Mouse (Mus musculus): ENCODE results near the gene Cabp4. TPM values are rescaled to one million over a fixed set of nuclear protein-coding genes. Genes with fewer than 3 reads are reported as not detected.

Gene Cabp4
- total and polyA plus RNA-seq, 3 experiments, result 0.21 TPM; not detected in 2

GRCm38 (mm10) chr19:4112063-4112960 is 31.5 kb downstream of the Cabp4 start:
- Histone ChIP-seq H3K36me3 (ENCODE audit: control insufficient read depth, insufficient read depth, low read length) (no peaks in the 10 kb centered on the region), H3K27ac (no peak overlapping the region; the same call in 1 of the 2 replicates), H3K79me2 (replicated peaks; ENCODE audit: control insufficient read depth, insufficient read depth, low read length) (no peaks in the 10 kb centered on the region), H3K9ac (ENCODE audit: low read depth, low read length) (no peak overlapping the region), H3K27me3 (ENCODE audit: control insufficient read depth, insufficient read depth, low read length) (no peaks in the 10 kb centered on the region), H3K4me3 (no peak overlapping the region), H3K4me1 (ENCODE audit: control insufficient read depth, insufficient read depth, low read length) (peaks cover 10% of the 10 kb centered on the region)
- intact Hi-C loops (cut with DNase I), result no loop called here
- DNase-seq, result no peak
- TF ChIP-seq POLR2A (IDR thresholded peaks at IDR 0.05; ENCODE audit: insufficient read depth, low read depth, low read length) (no peak), CTCF (IDR thresholded peaks at IDR 0.05) (no peak), EP300 (IDR thresholded peaks at IDR 0.05; ENCODE audit: insufficient read depth, low read depth, low read length) (no peak)
- 95% methylated on average over 26 of the region's 26 CpGs for WGBS

GRCm38 (mm10) chr19:4108535-4108934 is 35.3 kb downstream of the Cabp4 start:
- no peak for TF ChIP-seq EP300 (IDR thresholded peaks at IDR 0.05; ENCODE audit: insufficient read depth, low read depth, low read length)
- TF ChIP-seq POLR2A (IDR thresholded peaks at IDR 0.05; ENCODE audit: insufficient read depth, low read depth, low read length), result no peak
- TF ChIP-seq CTCF (IDR thresholded peaks at IDR 0.05), result no peak
- Histone ChIP-seq H3K4me1 (ENCODE audit: control insufficient read depth, insufficient read depth, low read length) (peaks cover 9% of the 10 kb centered on the region), H3K27me3 (ENCODE audit: control insufficient read depth, insufficient read depth, low read length) (no peaks in the 10 kb centered on the region), H3K9ac (ENCODE audit: low read depth, low read length) (no peak overlapping the region), H3K36me3 (ENCODE audit: control insufficient read depth, insufficient read depth, low read length) (no peaks in the 10 kb centered on the region), H3K79me2 (replicated peaks; ENCODE audit: control insufficient read depth, insufficient read depth, low read length) (no peaks in the 10 kb centered on the region), H3K4me3 (no peak overlapping the region), H3K27ac (no peak overlapping the region)
- DNase-seq, result no peak
- WGBS, result 88% methylated on average over 9 of the region's 9 CpGs
- intact Hi-C loops (cut with DNase I), result no loop called here

GRCm38 (mm10) chr19:4106654-4107053 is 37.2 kb downstream of the Cabp4 start:
- no peaks in the 10 kb centered on the region for H3K36me3 ChIP-seq (ENCODE audit: control insufficient read depth, insufficient read depth, low read length)
- no peaks in the 10 kb centered on the region for H3K4me1 ChIP-seq (ENCODE audit: control insufficient read depth, insufficient read depth, low read length)
- no peaks in the 10 kb centered on the region for H3K27me3 ChIP-seq (ENCODE audit: control insufficient read depth, insufficient read depth, low read length)
- TF ChIP-seq CTCF (IDR thresholded peaks at IDR 0.05), result no peak
- TF ChIP-seq POLR2A (IDR thresholded peaks at IDR 0.05; ENCODE audit: insufficient read depth, low read depth, low read length), result no peak
- no peak for TF ChIP-seq EP300 (IDR thresholded peaks at IDR 0.05; ENCODE audit: insufficient read depth, low read depth, low read length)
- H3K4me3 ChIP-seq, result no peak overlapping the region
- no peak overlapping the region for H3K27ac ChIP-seq
- intact Hi-C loops (cut with DNase I), result no loop called here
- no peak overlapping the region for H3K9ac ChIP-seq (ENCODE audit: low read depth, low read length)
- DNase-seq, result no peak
- WGBS, result 90% methylated on average over 14 of the region's 14 CpGs
- H3K79me2 ChIP-seq (replicated peaks; ENCODE audit: control insufficient read depth, insufficient read depth, low read length), result no peaks in the 10 kb centered on the region

- H3K4me3 ChIP-seq, result no peak overlapping the region
- H3K27me3 ChIP-seq (ENCODE audit: control insufficient read depth, insufficient read depth, low read length), result no peaks in the 10 kb centered on the region
- TF ChIP-seq EP300 (IDR thresholded peaks at IDR 0.05; ENCODE audit: insufficient read depth, low read depth, low read length), result no peak
- TF ChIP-seq CTCF (IDR thresholded peaks at IDR 0.05), result no peak
- TF ChIP-seq POLR2A (IDR thresholded peaks at IDR 0.05; ENCODE audit: insufficient read depth, low read depth, low read length), result no peak
- no peak overlapping the region for H3K27ac ChIP-seq
- H3K9ac ChIP-seq (ENCODE audit: low read depth, low read length), result no peak overlapping the region
- no peaks in the 10 kb centered on the region; the same call in 1 of the 2 replicates for H3K4me1 ChIP-seq (ENCODE audit: control insufficient read depth, insufficient read depth, low read length)
- intact Hi-C loops (cut with DNase I), result no loop called here
- no peaks in the 10 kb centered on the region for H3K36me3 ChIP-seq (ENCODE audit: control insufficient read depth, insufficient read depth, low read length)
- no peaks in the 10 kb centered on the region for H3K79me2 ChIP-seq (replicated peaks; ENCODE audit: control insufficient read depth, insufficient read depth, low read length)
- WGBS, result 92% methylated on average over 16 of the region's 16 CpGs
- no peak for DNase-seq
Measured at GRCm38 (mm10) chr19:4104675-4105194, 39.1 kb downstream of the Cabp4 start.

GRCm38 (mm10) chr19:4103792-4104191 is 40.0 kb downstream of the Cabp4 start:
- Histone ChIP-seq H3K4me3 (no peak overlapping the region), H3K9ac (ENCODE audit: low read depth, low read length) (no peak overlapping the region), H3K4me1 (ENCODE audit: control insufficient read depth, insufficient read depth, low read length) (peaks cover 1% of the 10 kb centered on the region), H3K36me3 (ENCODE audit: control insufficient read depth, insufficient read depth, low read length) (no peaks in the 10 kb centered on the region), H3K27me3 (ENCODE audit: control insufficient read depth, insufficient read depth, low read length) (no peaks in the 10 kb centered on the region), H3K79me2 (replicated peaks; ENCODE audit: control insufficient read depth, insufficient read depth, low read length) (no peaks in the 10 kb centered on the region), H3K27ac (no peak overlapping the region)
- WGBS, result 52% methylated on average over 3 of the region's 3 CpGs
- intact Hi-C loops (cut with DNase I), result no loop called here
- TF ChIP-seq POLR2A (IDR thresholded peaks at IDR 0.05; ENCODE audit: insufficient read depth, low read depth, low read length) (no peak), EP300 (IDR thresholded peaks at IDR 0.05; ENCODE audit: insufficient read depth, low read depth, low read length) (no peak), CTCF (IDR thresholded peaks at IDR 0.05) (no peak)
- DNase-seq, result no peak

GRCm38 (mm10) chr19:4103294-4103693 is 40.5 kb downstream of the Cabp4 start:
- Histone ChIP-seq H3K27ac (no peak overlapping the region), H3K4me3 (no peak overlapping the region), H3K4me1 (ENCODE audit: control insufficient read depth, insufficient read depth, low read length) (peaks cover 1% of the 10 kb centered on the region), H3K79me2 (replicated peaks; ENCODE audit: control insufficient read depth, insufficient read depth, low read length) (no peaks in the 10 kb centered on the region), H3K36me3 (ENCODE audit: control insufficient read depth, insufficient read depth, low read length) (no peaks in the 10 kb centered on the region), H3K27me3 (ENCODE audit: control insufficient read depth, insufficient read depth, low read length) (no peaks in the 10 kb centered on the region), H3K9ac (ENCODE audit: low read depth, low read length) (no peak overlapping the region)
- intact Hi-C loops (cut with DNase I), result no loop called here
- WGBS, result 92% methylated on average over 18 of the region's 18 CpGs
- DNase-seq, result no peak
- TF ChIP-seq CTCF (IDR thresholded peaks at IDR 0.05), result no peak
- TF ChIP-seq POLR2A (IDR thresholded peaks at IDR 0.05; ENCODE audit: insufficient read depth, low read depth, low read length), result no peak
- no peak for TF ChIP-seq EP300 (IDR thresholded peaks at IDR 0.05; ENCODE audit: insufficient read depth, low read depth, low read length)
